Mouse (Mus musculus) hindbrain, postnatal 0 days (tissue): ENCODE measurements at regions not wholly inside any gene's neighbourhood (a gene's known extent, or its start where the extent isn't known, plus 50 kb on each side); places are given as distances from the start of the nearest gene placed in this dataset.

Experiments used
- ATAC-seq: fragments of 200-750 bp; cut with Nextera tagmentation; 2 replicates; pipeline ENCODE4 v1.8.0; 2017; ENCODE audit warnings: mild to moderate bottlenecking, moderate TSS enrichment, moderate library complexity
- DNase-seq: peaks from one replicate; pipeline ENCODE4 v3.0.0-alpha.2; 2015; ENCODE audit warnings: low spot score
- H3K27ac ChIP-seq: fragments of 300-500 bp; sonication (generic); 2 replicates; pipeline ENCODE4 v1.5.1; 2014; ENCODE audit warnings: mild to moderate bottlenecking
- H3K27me3 ChIP-seq: fragments of 300-500 bp; sonication (generic); 2 replicates; pipeline ENCODE4 v1.6.1; 2014; ENCODE audit warnings: low read length, mixed read lengths; ENCODE audit not compliant: insufficient read depth
- H3K36me3 ChIP-seq: fragments of 300-500 bp; sonication (generic); 2 replicates; pipeline ENCODE4 v1.6.1; 2014; ENCODE audit warnings: low read length, mixed read lengths; ENCODE audit not compliant: insufficient read depth
- H3K4me1 ChIP-seq: fragments of 300-500 bp; sonication (generic); 2 replicates; pipeline ENCODE4 v1.6.1; 2014; ENCODE audit warnings: antibody characterized with exemption, low read length, mixed read lengths; ENCODE audit not compliant: insufficient read depth
- H3K4me2 ChIP-seq: fragments of 300-500 bp; sonication (generic); 2 replicates; pipeline ENCODE4 v1.6.1; 2014; ENCODE audit warnings: low read depth, mild to moderate bottlenecking, low read length, moderate library complexity, mixed read lengths
- H3K4me3 ChIP-seq: fragments of 300-500 bp; sonication (generic); 2 replicates; pipeline ENCODE4 v1.5.1; 2014; ENCODE audit warnings: low read length
- H3K9ac ChIP-seq: fragments of 300-500 bp; sonication (generic); replicated peaks from 2 replicates; pipeline ENCODE4 v1.6.1; 2014; ENCODE audit warnings: mild to moderate bottlenecking, low read length, moderate library complexity, mixed read lengths
- H3K9me3 ChIP-seq: fragments of 300-500 bp; sonication (generic); 2 replicates; pipeline ENCODE4 v1.6.1; 2016; ENCODE audit warnings: low read length, mixed read lengths
- CTCF ChIP-seq: IDR thresholded peaks from 2 replicates; pipeline ENCODE4 v1.5.1; 2016; ENCODE audit warnings: antibody characterized with exemption, control low read depth, low read depth
- WGBS: fragments of 180-500 bp; shearing (Covaris S2); extraction: QIAGEN DNeasy Blood & Tissue Kit; methylation state at CpG from one replicate; pipeline ENCODE4 v1.1.7; 2014; 5-methylcytosine and 5-hydroxymethylcytosine counted together

GRCm38 (mm10) chr13:107598391-107598790, 445.9 kb upstream of the Smim15 start:
- 29% methylated on average over 1 of the region's 1 CpGs for WGBS
- H3K36me3 ChIP-seq = no peaks in the 10 kb centered on the region
- no peaks in the 10 kb centered on the region for H3K27me3 ChIP-seq
- no peak for ATAC-seq
- H3K4me2 ChIP-seq = no peak overlapping the region
- H3K4me1 ChIP-seq = no peaks in the 10 kb centered on the region
- no peak overlapping the region for H3K9ac ChIP-seq
- no peak overlapping the region for H3K4me3 ChIP-seq
- H3K27ac ChIP-seq = no peak overlapping the region
- H3K9me3 ChIP-seq = no peaks in the 10 kb centered on the region
- TF ChIP-seq CTCF = no peak
- DNase-seq = no peak

GRCm38 (mm10) chr13:107597217-107597616, 447.0 kb upstream of the Smim15 start:
- no peaks in the 10 kb centered on the region for H3K27me3 ChIP-seq
- WGBS = 60% methylated on average over 2 of the region's 2 CpGs
- no peaks in the 10 kb centered on the region for H3K36me3 ChIP-seq
- H3K9me3 ChIP-seq = no peaks in the 10 kb centered on the region
- H3K27ac ChIP-seq = no peak overlapping the region
- ATAC-seq (no peak), DNase-seq (no peak)
- TF ChIP-seq CTCF = no peak
- no peaks in the 10 kb centered on the region for H3K4me1 ChIP-seq
- H3K4me2 ChIP-seq = no peak overlapping the region
- no peak overlapping the region for H3K4me3 ChIP-seq
- H3K9ac ChIP-seq = no peak overlapping the region

- 86% methylated on average over 2 of the region's 2 CpGs for WGBS
- H3K9me3 ChIP-seq = no peaks in the 10 kb centered on the region
- H3K4me3 ChIP-seq = no peak overlapping the region
- no peak for TF ChIP-seq CTCF
- ATAC-seq (no peak), DNase-seq (no peak)
- H3K36me3 ChIP-seq = no peaks in the 10 kb centered on the region
- no peaks in the 10 kb centered on the region for H3K27me3 ChIP-seq
- no peak overlapping the region for H3K27ac ChIP-seq
- no peak overlapping the region for H3K4me2 ChIP-seq
- no peak overlapping the region for H3K9ac ChIP-seq
- no peaks in the 10 kb centered on the region for H3K4me1 ChIP-seq
Observed at GRCm38 (mm10) chr13:107596183-107596582, 448.1 kb upstream of the Smim15 start.

GRCm38 (mm10) chr13:107588399-107589002, 455.7 kb upstream of the Smim15 start:
- WGBS = 53% methylated on average over 9 of the region's 9 CpGs
- TF ChIP-seq CTCF = no peak
- Histone ChIP-seq H3K4me3 (no peak overlapping the region), H3K36me3 (no peaks in the 10 kb centered on the region), H3K4me2 (no peak overlapping the region), H3K4me1 (no peaks in the 10 kb centered on the region), H3K9me3 (no peaks in the 10 kb centered on the region), H3K9ac (no peak overlapping the region), H3K27me3 (no peaks in the 10 kb centered on the region), H3K27ac (no peak overlapping the region)
- DNase-seq (no peak), ATAC-seq (no peak)

GRCm38 (mm10) chr13:107587678-107588077, 456.6 kb upstream of the Smim15 start:
- no peak for ATAC-seq
- DNase-seq = no peak
- no peaks in the 10 kb centered on the region for H3K36me3 ChIP-seq
- H3K9ac ChIP-seq = no peak overlapping the region
- H3K9me3 ChIP-seq = no peaks in the 10 kb centered on the region
- WGBS = 75% methylated on average over 8 of the region's 8 CpGs
- H3K27ac ChIP-seq = no peak overlapping the region
- no peaks in the 10 kb centered on the region for H3K27me3 ChIP-seq
- no peaks in the 10 kb centered on the region for H3K4me1 ChIP-seq
- TF ChIP-seq CTCF = no peak
- H3K4me3 ChIP-seq = no peak overlapping the region
- no peak overlapping the region for H3K4me2 ChIP-seq

GRCm38 (mm10) chr13:107585936-107586335, 458.3 kb upstream of the Smim15 start:
- H3K9ac ChIP-seq = no peak overlapping the region
- H3K4me1 ChIP-seq = no peaks in the 10 kb centered on the region
- no peak for TF ChIP-seq CTCF
- no peaks in the 10 kb centered on the region for H3K9me3 ChIP-seq
- H3K27ac ChIP-seq = no peak overlapping the region
- no peak overlapping the region for H3K4me3 ChIP-seq
- no peak for ATAC-seq
- no peak for DNase-seq
- 46% methylated on average over 9 of the region's 9 CpGs for WGBS
- H3K27me3 ChIP-seq = no peaks in the 10 kb centered on the region
- no peaks in the 10 kb centered on the region for H3K36me3 ChIP-seq
- no peak overlapping the region for H3K4me2 ChIP-seq

GRCm38 (mm10) chr13:107585353-107585752, 458.9 kb upstream of the Smim15 start:
- TF ChIP-seq CTCF = no peak
- Histone ChIP-seq H3K36me3 (no peaks in the 10 kb centered on the region), H3K4me2 (no peak overlapping the region), H3K27ac (no peak overlapping the region), H3K27me3 (no peaks in the 10 kb centered on the region), H3K9ac (no peak overlapping the region), H3K9me3 (no peaks in the 10 kb centered on the region), H3K4me1 (no peaks in the 10 kb centered on the region), H3K4me3 (no peak overlapping the region)
- no peak for ATAC-seq
- WGBS = 33% methylated on average over 4 of the region's 4 CpGs
- DNase-seq = no peak
